Mouse (Mus musculus) spleen, adult 2 months (tissue): ENCODE data around the gene Cdc42se1.

ENCODE experiments used
- CTCF ChIP-seq: fragments of 200-500 bp; IDR thresholded peaks from 2 replicates; pipeline ENCODE4 v1.5.1; 2011; ENCODE audit warnings: mild to moderate bottlenecking, inconsistent platforms; ENCODE audit not compliant: insufficient read depth, insufficient read length, insufficient replicate concordance; ENCODE audit errors: extremely low read depth
- POLR2A ChIP-seq: fragments of 200-500 bp; IDR thresholded peaks from 2 replicates; pipeline ENCODE4 v1.6.1; 2011; ENCODE audit warnings: low read depth, low read length, inconsistent platforms

DNA sequence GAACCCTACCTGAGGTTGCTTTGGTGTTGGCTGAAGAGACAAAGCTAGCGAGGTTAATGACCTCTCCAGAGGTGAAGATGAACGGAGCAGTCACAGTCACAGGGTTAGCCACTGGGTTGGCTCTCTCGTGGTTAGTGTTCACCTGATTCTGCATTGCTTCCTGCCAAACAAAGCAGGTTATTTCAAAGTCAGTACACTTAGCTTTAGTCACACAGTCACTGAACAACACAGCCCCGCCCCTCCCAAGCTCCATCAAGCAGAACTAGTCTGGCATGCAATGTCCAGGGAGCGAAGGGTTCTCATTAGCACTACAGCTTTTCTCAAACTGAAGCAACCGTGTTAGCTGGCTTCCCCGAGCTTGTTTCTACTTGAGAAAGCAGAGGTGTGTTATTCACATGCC is 28.4 kb upstream of the Cdc42se1 start:
- TF ChIP-seq CTCF (no peak), POLR2A (no peak)
